Mouse (Mus musculus): ENCODE results near the gene Msl3.

GRCm38 (mm10) chrX:168660236-168660635 is 13.5 kb downstream of the Msl3 start:
- no peak for TF ChIP-seq CTCF (IDR thresholded peaks at IDR 0.05; ENCODE audit: control insufficient read depth, insufficient read depth, insufficient replicate concordance, low read depth, low read length)
- no peak for TF ChIP-seq POLR2A (IDR thresholded peaks at IDR 0.05; ENCODE audit: control insufficient read depth, low read depth, low read length)

Data from testis, adult 2 months (tissue).